Mouse (Mus musculus) kidney, postnatal 10 days (tissue): Measurements from ENCODE around the gene Dexi.
A peak's percentile ranks its signal among the peaks of the same experiment; 100 is the strongest.

Experiments used
- DNase-seq: peaks from one replicate; pipeline ENCODE4 v3.0.0; 2021; ENCODE audit warnings: mixed read lengths

The Dexi gene

GRCm38 (mm10) chr16:10492587-10492986 lies 50.3 kb downstream of the Dexi start:
- no peak for DNase-seq

GRCm38 (mm10) chr16:10491716-10492115 lies 51.1 kb downstream of the Dexi start:
- no peak for DNase-seq

- no peak for DNase-seq
Observed at GRCm38 (mm10) chr16:10490503-10491150, 52.2 kb downstream of the Dexi start.

GRCm38 (mm10) chr16:10489904-10490457 lies 52.9 kb downstream of the Dexi start:
- peak; percentile 13 for DNase-seq

GRCm38 (mm10) chr16:10489483-10489882 lies 53.4 kb downstream of the Dexi start:
- DNase-seq: peak; percentile 16

GRCm38 (mm10) chr16:10488769-10489481 lies 53.9 kb downstream of the Dexi start:
- DNase-seq: no peak

- DNase-seq: no peak
Observed at GRCm38 (mm10) chr16:10487895-10488493, 54.9 kb downstream of the Dexi start.

GRCm38 (mm10) chr16:10486993-10487392 lies 55.9 kb downstream of the Dexi start:
- DNase-seq: no peak

GRCm38 (mm10) chr16:10482343-10482742 lies 60.5 kb downstream of the Dexi start:
- DNase-seq: peak; percentile 23

GRCm38 (mm10) chr16:10479857-10480256 lies 63.0 kb downstream of the Dexi start, which contains the start of gene Ciita:
TSS of gene Ciita (plus strand) at chr16:10480059.
- no peak for DNase-seq

- DNase-seq: no peak
Observed at GRCm38 (mm10) chr16:10475919-10476318, 66.9 kb downstream of the Dexi start.

GRCm38 (mm10) chr16:10474956-10475355 lies 67.9 kb downstream of the Dexi start:
- DNase-seq: no peak

GRCm38 (mm10) chr16:10471950-10472349 lies 70.9 kb downstream of the Dexi start:
- DNase-seq: no peak

GRCm38 (mm10) chr16:10468201-10468600 lies 74.7 kb downstream of the Dexi start:
- DNase-seq: no peak

GRCm38 (mm10) chr16:10467391-10468107 lies 75.3 kb downstream of the Dexi start:
- DNase-seq: no peak

- peak; percentile 49 for DNase-seq
Observed at GRCm38 (mm10) chr16:10465011-10465681, 77.7 kb downstream of the Dexi start.

- no peak for DNase-seq
Observed at GRCm38 (mm10) chr16:10461178-10461577, 81.7 kb downstream of the Dexi start.

- DNase-seq: no peak
Observed at GRCm38 (mm10) chr16:10460188-10460587, 82.7 kb downstream of the Dexi start.

- no peak for DNase-seq
Observed at GRCm38 (mm10) chr16:10454583-10454974, 88.3 kb downstream of the Dexi start.

- no peak for DNase-seq
Observed at GRCm38 (mm10) chr16:10453872-10454582, 88.8 kb downstream of the Dexi start.
